Mouse (Mus musculus) spleen, adult 2 months (tissue): Measurements from ENCODE around the gene Tmprss6.

Experiments used
- CTCF ChIP-seq: fragments of 200-500 bp; IDR thresholded peaks from 2 replicates; pipeline ENCODE4 v1.5.1; 2011; ENCODE audit warnings: mild to moderate bottlenecking, inconsistent platforms; ENCODE audit not compliant: insufficient read depth, insufficient read length, insufficient replicate concordance; ENCODE audit errors: extremely low read depth
- POLR2A ChIP-seq: fragments of 200-500 bp; IDR thresholded peaks from 2 replicates; pipeline ENCODE4 v1.6.1; 2011; ENCODE audit warnings: low read depth, low read length, inconsistent platforms

GRCm38 (mm10) chr15:78403896-78404295 lies 64.5 kb downstream of the Tmprss6 start:
- no peak for TF ChIP-seq CTCF
- TF ChIP-seq POLR2A = no peak
